Mouse (Mus musculus) c-Kit-positive CD71-positive TER-119-negative erythroid progenitor cells, embryonic 14.5 days (primary cell): ENCODE measurements around the gene Clk1.
A peak's percentile ranks its signal among the peaks of the same experiment; 100 is the strongest.

Source experiments
- DNase-seq: peaks from one replicate; pipeline ENCODE4 v3.0.0-alpha.2; 2013; ENCODE audit warnings: low read depth

The Clk1 gene

GRCm38 (mm10) chr1:58423371-58424248, at the start of gene Clk1:
TSS of gene Clk1 (minus strand) at chr1:58424066.
- peak; percentile 83 for DNase-seq

- no peak for DNase-seq
Measured at GRCm38 (mm10) chr1:58465561-58465960, 41.7 kb upstream of the Clk1 start.

- DNase-seq, result no peak
Measured at GRCm38 (mm10) chr1:58465042-58465441, 41.2 kb upstream of the Clk1 start.

- DNase-seq, result no peak
Measured at GRCm38 (mm10) chr1:58463935-58464334, 40.1 kb upstream of the Clk1 start.

- DNase-seq, result no peak
Measured at GRCm38 (mm10) chr1:58460566-58460965, 36.7 kb upstream of the Clk1 start.

GRCm38 (mm10) chr1:58458867-58459266, 35.0 kb upstream of the Clk1 start:
- DNase-seq, result no peak

GRCm38 (mm10) chr1:58458175-58458574, 34.3 kb upstream of the Clk1 start:
- DNase-seq, result no peak

GRCm38 (mm10) chr1:58454316-58454715, 30.4 kb upstream of the Clk1 start:
- no peak for DNase-seq

GRCm38 (mm10) chr1:58448396-58448795, 24.5 kb upstream of the Clk1 start:
- no peak for DNase-seq

- DNase-seq, result no peak
Measured at GRCm38 (mm10) chr1:58447766-58448165, 23.9 kb upstream of the Clk1 start.

- DNase-seq, result no peak
Measured at GRCm38 (mm10) chr1:58445861-58446260, 22.0 kb upstream of the Clk1 start.

GRCm38 (mm10) chr1:58445143-58445722, 21.4 kb upstream of the Clk1 start, which contains the start of the genes Nif3l1 and Ppil3:
TSS of gene Nif3l1 (plus strand) at chr1:58445151.
TSS of gene Ppil3 (minus strand) at chr1:58445486.
- DNase-seq, result peak; percentile 80

- DNase-seq, result no peak
Measured at GRCm38 (mm10) chr1:58444691-58445090, 20.8 kb upstream of the Clk1 start.

- DNase-seq, result no peak
Measured at GRCm38 (mm10) chr1:58424551-58424950, 685 bp upstream of the Clk1 start.

GRCm38 (mm10) chr1:58422879-58423278, 987 bp downstream of the Clk1 start:
- DNase-seq, result peak; percentile 65

- no peak for DNase-seq
Measured at GRCm38 (mm10) chr1:58420961-58421360, 2.9 kb downstream of the Clk1 start.

- DNase-seq, result no peak
Measured at GRCm38 (mm10) chr1:58420032-58420431, 3.8 kb downstream of the Clk1 start.

- DNase-seq, result no peak
Measured at GRCm38 (mm10) chr1:58416048-58416447, 7.8 kb downstream of the Clk1 start.

- DNase-seq, result no peak
Measured at GRCm38 (mm10) chr1:58415442-58415841, 8.4 kb downstream of the Clk1 start.

- DNase-seq, result no peak
Measured at GRCm38 (mm10) chr1:58410776-58411175, 13.1 kb downstream of the Clk1 start.

- DNase-seq, result no peak
Measured at GRCm38 (mm10) chr1:58410198-58410588, 13.7 kb downstream of the Clk1 start.

GRCm38 (mm10) chr1:58409553-58410197, 14.2 kb downstream of the Clk1 start:
- DNase-seq, result no peak

GRCm38 (mm10) chr1:58408141-58408540, 15.7 kb downstream of the Clk1 start:
- DNase-seq, result no peak
